Mouse (Mus musculus): ENCODE data around the gene Scgb1b20.
"Not testable (repeated sequence)": the region's sequence is repeated elsewhere in the genome, so short reads cannot be mapped to it uniquely, and the experiment has no call there.

The Scgb1b20 gene

DNA sequence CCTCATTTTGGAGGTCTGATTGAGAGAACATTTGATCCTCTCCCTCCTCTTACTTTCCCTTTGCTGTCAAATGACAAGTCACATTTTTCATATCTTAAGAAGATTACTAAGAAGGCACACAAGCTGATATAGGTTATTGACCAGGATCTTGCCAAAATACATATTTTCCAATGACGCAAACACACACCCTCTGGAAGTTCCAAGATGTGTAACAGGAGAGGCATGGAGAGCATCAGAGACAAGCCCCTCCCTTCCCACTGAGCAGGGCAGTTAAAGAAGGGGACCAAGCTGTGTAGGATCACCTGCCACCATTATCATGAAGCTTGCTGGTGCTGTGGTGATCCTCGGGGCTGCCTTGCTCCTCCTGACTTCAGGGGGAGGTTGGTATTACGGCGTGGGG lies at the start of gene Scgb1b20:
Scgb1b20 (plus strand) TSS at position 301 of the 400 bp plus-strand sequence.
- DNase-seq (ENCODE audit: extremely low read depth, low read depth, low spot score): not testable (repeated sequence)

DNA sequence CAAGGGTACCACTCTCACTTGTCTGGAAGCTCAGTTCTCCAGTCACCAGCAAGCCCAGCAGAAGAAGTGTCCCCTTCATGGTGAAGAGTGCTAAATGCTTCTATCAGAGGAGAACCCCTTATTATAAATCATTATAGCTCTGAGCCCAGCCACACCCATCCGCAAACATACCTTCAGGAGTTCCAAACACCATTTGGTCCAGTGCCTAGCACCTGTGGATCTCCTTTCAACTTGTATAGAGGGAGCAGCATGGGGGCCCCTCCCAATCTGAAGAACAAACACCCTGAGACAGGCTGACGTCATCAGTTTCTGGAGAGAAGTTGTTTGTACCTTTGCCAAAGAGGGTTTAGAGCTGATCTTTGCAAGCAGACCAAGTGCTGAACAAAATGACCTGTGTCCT lies 6.8 kb upstream of the Scgb1b20 start, which contains the start of gene Scgb2b20:
Scgb2b20 (minus strand) TSS at position 101 of the 400 bp plus-strand sequence.
- DNase-seq (ENCODE audit: extremely low read depth, low read depth, low spot score): not testable (repeated sequence)

DNA sequence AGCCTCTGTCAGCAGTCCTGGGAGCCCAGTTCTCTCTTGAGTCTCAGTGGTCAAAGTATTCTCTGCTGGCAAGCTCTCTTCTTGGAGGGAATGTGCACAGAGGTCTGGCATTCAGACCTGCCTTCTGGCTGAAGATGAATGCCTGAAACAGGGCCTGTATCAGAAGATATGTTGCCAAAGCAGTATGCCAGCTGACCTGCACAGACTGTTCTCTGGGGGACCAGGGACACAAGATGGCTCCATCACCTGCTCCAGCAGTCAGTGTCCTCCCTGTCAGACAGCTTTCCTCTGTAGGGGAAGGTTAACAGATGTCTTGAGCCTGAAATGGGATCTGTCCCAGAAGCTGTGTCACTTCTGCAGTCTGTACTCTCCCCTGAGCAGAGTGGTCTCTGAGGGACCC lies 26.7 kb downstream of the Scgb1b20 start:
- not testable (repeated sequence) for DNase-seq (ENCODE audit: extremely low read depth, low read depth, low spot score)

DNA sequence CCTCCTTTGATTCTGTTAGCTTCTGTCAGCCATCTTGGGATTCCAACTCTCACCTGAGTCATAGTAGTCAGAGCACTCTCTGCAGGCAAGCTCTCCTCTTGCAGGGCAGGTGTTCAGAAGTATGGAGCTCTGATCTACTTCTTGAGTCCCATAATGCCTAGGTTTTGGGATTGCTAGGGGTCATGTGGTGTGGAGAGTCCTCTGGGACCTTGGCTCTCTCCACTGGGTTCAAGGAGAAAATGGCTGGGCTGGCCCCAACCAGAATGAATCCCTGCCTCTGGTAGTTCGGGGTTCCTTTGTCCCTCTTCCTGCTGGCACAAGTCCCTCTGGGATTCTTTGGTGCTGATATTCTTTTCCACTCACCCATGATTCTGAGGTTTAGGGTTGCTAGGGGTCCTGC lies 28.6 kb downstream of the Scgb1b20 start:
- DNase-seq (ENCODE audit: extremely low read depth, low read depth, low spot score): no peak

DNA sequence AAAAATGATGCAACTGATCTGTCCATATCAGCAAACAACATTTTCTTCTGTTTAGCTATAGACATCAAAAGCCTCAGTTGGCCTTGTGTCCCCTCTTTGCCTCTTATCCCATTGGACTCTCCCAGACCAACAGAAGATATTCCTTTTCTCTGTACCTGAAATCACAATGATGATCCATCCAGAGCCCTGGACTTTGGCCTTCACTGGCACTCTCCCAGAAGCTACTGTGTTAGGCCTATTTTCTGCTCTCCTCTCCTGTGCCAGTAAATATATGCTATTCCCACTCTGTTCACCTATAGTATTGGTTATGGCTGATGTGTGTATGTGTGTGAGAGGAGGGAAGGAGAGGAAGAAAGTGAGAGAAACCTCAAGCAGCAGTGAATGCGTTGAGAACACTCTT lies 36.6 kb downstream of the Scgb1b20 start:
- not testable (repeated sequence) for DNase-seq (ENCODE audit: extremely low read depth, low read depth, low spot score)

Data from fat pad, adult 2 months (tissue).